Mouse (Mus musculus): ENCODE data around the gene Tspan18.

- TF ChIP-seq CTCF (IDR thresholded peaks at IDR 0.05; ENCODE audit: extremely low read depth, insufficient read length, insufficient replicate concordance, low read depth, low read length) (no peak), POLR2A (IDR thresholded peaks at IDR 0.05; ENCODE audit: low read depth, low read length) (no peak)
Measured at GRCm38 (mm10) chr2:93280117-93280620, 54.1 kb downstream of the Tspan18 start.
